Mouse (Mus musculus) lung, embryonic 16.5 days (tissue): ENCODE results near the gene Apold1. TPM values are rescaled to one million over a fixed set of nuclear protein-coding genes. Genes with fewer than 3 reads are reported as not detected.

Experiments used
- ATAC-seq: fragments of 200-750 bp; cut with Nextera tagmentation; 2 replicates; pipeline ENCODE4 v1.8.0; 2017; ENCODE audit warnings: low read depth, mild to moderate bottlenecking, moderate library complexity
- H3K27ac ChIP-seq: fragments of 300-500 bp; sonication (generic); 2 replicates; pipeline ENCODE4 v1.5.1; 2014; ENCODE audit warnings: mild to moderate bottlenecking, control low read depth, low read length
- H3K27me3 ChIP-seq: fragments of 300-500 bp; sonication (generic); 2 replicates; pipeline ENCODE4 v1.6.1; 2014; ENCODE audit warnings: low read depth, low read length, mixed read lengths; ENCODE audit not compliant: control insufficient read depth, insufficient read depth
- H3K36me3 ChIP-seq: fragments of 300-500 bp; sonication (generic); 2 replicates; pipeline ENCODE4 v1.6.1; 2014; ENCODE audit warnings: low read length; ENCODE audit not compliant: control insufficient read depth, insufficient read depth
- H3K4me1 ChIP-seq: fragments of 300-500 bp; sonication (generic); replicated peaks from 2 replicates; pipeline ENCODE4 v1.6.1; 2014; ENCODE audit warnings: low read length, mixed read lengths; ENCODE audit not compliant: control insufficient read depth, insufficient read depth
- H3K4me2 ChIP-seq: fragments of 300-500 bp; sonication (generic); 2 replicates; pipeline ENCODE4 v1.6.1; 2014; ENCODE audit warnings: low read depth, low read length, control low read depth
- H3K4me3 ChIP-seq: fragments of 300-500 bp; sonication (generic); 2 replicates; pipeline ENCODE4 v1.5.1; 2014; ENCODE audit warnings: mild to moderate bottlenecking, low read length, control low read depth
- H3K9ac ChIP-seq: fragments of 300-500 bp; sonication (generic); 2 replicates; pipeline ENCODE4 v1.6.1; 2014; ENCODE audit warnings: low read length, control low read depth
- H3K9me3 ChIP-seq: fragments of 300-500 bp; sonication (generic); 2 replicates; pipeline ENCODE4 v1.6.1; 2016; ENCODE audit warnings: low read length; ENCODE audit not compliant: control insufficient read depth
- WGBS: fragments of 180-500 bp; shearing (Covaris S2); extraction: QIAGEN DNeasy Blood & Tissue Kit; methylation state at CpG from one replicate; pipeline ENCODE4 v1.1.7; 2014; 5-methylcytosine and 5-hydroxymethylcytosine counted together
- polyA plus RNA-seq: library from polyadenylated mRNA; unstranded; fragments of >200 nt; fragmentation: Nextera tagmentation; extraction: Ambion mirVana; gene quantifications from 2 replicates; pipeline ENCODE4 v1.2.1, GENCODE M21; 2015

The Apold1 gene
- polyA plus RNA-seq, 1 experiment from 2014 or later = 1.8 TPM

GRCm38 (mm10) chr6:134963910-134964309 lies 17.6 kb upstream of the Apold1 start:
- Histone ChIP-seq H3K4me3 (no peak overlapping the region), H3K27me3 (no peaks in the 10 kb centered on the region), H3K4me2 (no peak overlapping the region), H3K27ac (no peak overlapping the region), H3K36me3 (no peaks in the 10 kb centered on the region), H3K9ac (no peak overlapping the region), H3K4me1 (no peaks in the 10 kb centered on the region), H3K9me3 (no peaks in the 10 kb centered on the region)
- WGBS = 71% methylated on average over 2 of the region's 2 CpGs
- ATAC-seq = no peak

GRCm38 (mm10) chr6:134966681-134967080 lies 14.8 kb upstream of the Apold1 start:
- no peak for ATAC-seq
- Histone ChIP-seq H3K4me1 (no peaks in the 10 kb centered on the region), H3K4me3 (no peak overlapping the region), H3K36me3 (no peaks in the 10 kb centered on the region), H3K9me3 (no peaks in the 10 kb centered on the region), H3K9ac (no peak overlapping the region), H3K27ac (no peak overlapping the region), H3K27me3 (no peaks in the 10 kb centered on the region), H3K4me2 (no peak overlapping the region)
- 75% methylated on average over 5 of the region's 5 CpGs for WGBS

GRCm38 (mm10) chr6:134968326-134968725 lies 13.2 kb upstream of the Apold1 start:
- WGBS = 36% methylated on average over 1 of the region's 1 CpGs
- H3K9me3 ChIP-seq = no peaks in the 10 kb centered on the region
- H3K36me3 ChIP-seq = no peaks in the 10 kb centered on the region
- no peak overlapping the region for H3K27ac ChIP-seq
- no peak overlapping the region for H3K4me2 ChIP-seq
- ATAC-seq = no peak
- H3K4me1 ChIP-seq = no peaks in the 10 kb centered on the region
- no peaks in the 10 kb centered on the region for H3K27me3 ChIP-seq
- no peak overlapping the region for H3K9ac ChIP-seq
- no peak overlapping the region for H3K4me3 ChIP-seq

- Histone ChIP-seq H3K9ac (no peak overlapping the region), H3K4me1 (no peaks in the 10 kb centered on the region), H3K27me3 (no peaks in the 10 kb centered on the region), H3K36me3 (no peaks in the 10 kb centered on the region), H3K27ac (no peak overlapping the region), H3K4me3 (no peak overlapping the region), H3K9me3 (no peaks in the 10 kb centered on the region), H3K4me2 (no peak overlapping the region)
- no peak for ATAC-seq
- WGBS = 93% methylated on average over 2 of the region's 2 CpGs
Measured at GRCm38 (mm10) chr6:134969498-134969897, 12.0 kb upstream of the Apold1 start.

- Histone ChIP-seq H3K4me2 (no peak overlapping the region), H3K36me3 (no peaks in the 10 kb centered on the region), H3K9me3 (no peaks in the 10 kb centered on the region), H3K27ac (no peak overlapping the region), H3K4me1 (no peaks in the 10 kb centered on the region), H3K9ac (no peak overlapping the region), H3K4me3 (no peak overlapping the region), H3K27me3 (no peaks in the 10 kb centered on the region)
- 36% methylated on average over 4 of the region's 4 CpGs for WGBS
- no peak for ATAC-seq
Measured at GRCm38 (mm10) chr6:134972096-134972495, 9.4 kb upstream of the Apold1 start.

GRCm38 (mm10) chr6:134976628-134977027 lies 4.9 kb upstream of the Apold1 start:
- Histone ChIP-seq H3K27me3 (no peaks in the 10 kb centered on the region; the same call in 1 of the 2 replicates), H3K36me3 (no peaks in the 10 kb centered on the region), H3K27ac (no peak overlapping the region), H3K4me2 (no peak overlapping the region), H3K9ac (no peak overlapping the region), H3K4me1 (0 out of 2 replicates have a peak, but pooled peaks cover 3% of the 10 kb centered on the region), H3K9me3 (no peaks in the 10 kb centered on the region), H3K4me3 (no peak overlapping the region)
- WGBS = 16% methylated on average over 6 of the region's 6 CpGs
- ATAC-seq = peak; percentile 34; the same call in 1 of the 2 replicates

GRCm38 (mm10) chr6:134983529-134984370 lies 2.2 kb downstream of the Apold1 start:
- Histone ChIP-seq H3K4me3 (peak overlapping the region; percentile 58), H3K4me1 (peaks cover 10% of the 10 kb centered on the region), H3K9me3 (no peaks in the 10 kb centered on the region), H3K27me3 (peaks cover 3% of the 10 kb centered on the region; the same call in 1 of the 2 replicates), H3K4me2 (peak overlapping the region; percentile 87), H3K27ac (no peak overlapping the region), H3K36me3 (no peaks in the 10 kb centered on the region), H3K9ac (peak overlapping the region; percentile 66)
- peak; percentile 93 for ATAC-seq
- 2% methylated on average over 62 of the region's 62 CpGs for WGBS

GRCm38 (mm10) chr6:134984748-134985147 lies 3.2 kb downstream of the Apold1 start:
- Histone ChIP-seq H3K27ac (no peak overlapping the region), H3K36me3 (no peaks in the 10 kb centered on the region), H3K4me1 (peaks cover 10% of the 10 kb centered on the region), H3K9me3 (no peaks in the 10 kb centered on the region), H3K27me3 (peaks cover 3% of the 10 kb centered on the region; the same call in 1 of the 2 replicates), H3K4me3 (no peak overlapping the region), H3K9ac (no peak overlapping the region), H3K4me2 (no peak overlapping the region)
- ATAC-seq = peak; percentile 30; the same call in 1 of the 2 replicates
- 59% methylated on average over 3 of the region's 3 CpGs for WGBS

GRCm38 (mm10) chr6:134988377-134988776 lies 6.9 kb downstream of the Apold1 start:
- H3K27me3 ChIP-seq = no peaks in the 10 kb centered on the region
- no peaks in the 10 kb centered on the region for H3K36me3 ChIP-seq
- no peak overlapping the region for H3K9ac ChIP-seq
- WGBS = 60% methylated on average over 9 of the region's 9 CpGs
- no peaks in the 10 kb centered on the region for H3K9me3 ChIP-seq
- no peak overlapping the region for H3K4me3 ChIP-seq
- no peak for ATAC-seq
- no peak overlapping the region for H3K27ac ChIP-seq
- H3K4me1 ChIP-seq = peaks cover 4% of the 10 kb centered on the region
- H3K4me2 ChIP-seq = no peak overlapping the region
